ENCODE assay signal across 8 mouse cellular contexts in the genomic region with DNA sequence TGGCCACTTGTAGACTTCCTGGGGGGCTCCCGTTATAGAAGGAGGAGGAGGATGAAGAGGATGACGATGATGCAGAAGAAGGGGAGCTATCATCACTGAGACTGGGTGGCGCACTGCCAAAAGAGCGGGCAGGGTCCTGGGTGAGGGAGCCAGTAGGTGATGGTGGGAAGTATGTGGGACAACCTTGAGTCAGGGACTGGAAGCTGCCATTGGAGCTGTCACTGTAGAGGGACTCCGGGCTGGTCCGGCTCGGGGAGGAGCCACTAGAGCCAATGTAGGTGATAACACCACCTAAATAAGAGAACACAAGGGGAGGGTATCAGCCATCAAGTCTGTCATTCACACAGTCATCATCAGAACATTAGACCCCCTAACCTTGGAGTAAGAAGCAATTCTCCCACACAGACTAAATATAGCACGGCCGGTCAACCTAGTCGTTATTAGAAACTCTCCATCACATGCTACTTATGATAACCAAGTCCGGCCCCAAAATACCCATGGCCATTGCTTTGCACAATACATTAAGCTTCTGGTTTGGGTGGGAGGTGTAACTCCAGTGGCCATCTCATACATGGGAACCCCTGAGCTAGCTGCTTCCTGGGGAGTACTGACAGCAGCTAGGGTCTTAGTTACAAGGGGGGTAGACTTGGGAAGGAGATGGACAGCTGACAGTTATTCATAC. TPM values are rescaled to one million over a fixed set of nuclear protein-coding genes. Genes with fewer than 3 reads are reported as not detected.
A peak's percentile ranks its signal among the peaks of the same experiment; 100 is the strongest.
DNase-seq lines count a peak whose midpoint lies in the region; ATAC-seq lines count a peak whose summit lies in the region.

No protein-coding gene starts in this region.

- no peak overlapping the region for H3K4me3 ChIP-seq in kidney, embryonic 16.5 days (ENCODE audit: low read length)
- H3K4me3 ChIP-seq in brown adipose tissue, adult 24 weeks (ENCODE audit: insufficient read depth, low read depth, low read length): peak overlapping the region; percentile 64
- H3K4me3 ChIP-seq in liver, embryonic 11.5 days (ENCODE audit: low read depth, low read length): no peak overlapping the region
- no peak overlapping the region for H3K4me3 ChIP-seq in forebrain, embryonic 12.5 days (replicated peaks)

- H3K4me1 ChIP-seq in kidney, embryonic 16.5 days (ENCODE audit: insufficient read depth, low read length): peaks cover 68% of the 10 kb centered on the region
- peaks cover 28% of the 10 kb centered on the region for H3K4me1 ChIP-seq in brown adipose tissue, adult 24 weeks (ENCODE audit: control insufficient read depth, insufficient read depth, insufficient read length, low read length)
- H3K4me1 ChIP-seq in liver, embryonic 11.5 days (replicated peaks; ENCODE audit: control insufficient read depth, insufficient read depth, low read length): peaks cover 85% of the 10 kb centered on the region
- H3K4me1 ChIP-seq in forebrain, embryonic 12.5 days: peaks cover 64% of the 10 kb centered on the region

- H3K27me3 ChIP-seq in kidney, embryonic 16.5 days (ENCODE audit: insufficient read depth, low read length): no peaks in the 10 kb centered on the region
- H3K27me3 ChIP-seq in liver, embryonic 11.5 days (replicated peaks; ENCODE audit: control insufficient read depth, insufficient read depth, low read length): no peaks in the 10 kb centered on the region
- H3K27me3 ChIP-seq in forebrain, embryonic 12.5 days: 0 out of 2 replicates have a peak, but pooled peaks cover 3% of the 10 kb centered on the region

- no peak overlapping the region for H3K9ac ChIP-seq in kidney, embryonic 16.5 days (replicated peaks; ENCODE audit: low read length)
- no peak overlapping the region for H3K9ac ChIP-seq in liver, embryonic 11.5 days (ENCODE audit: low read depth, low read length)
- H3K9ac ChIP-seq in forebrain, embryonic 12.5 days: no peak overlapping the region

- no peak overlapping the region for H3K27ac ChIP-seq in kidney, embryonic 16.5 days (ENCODE audit: low read length)
- H3K27ac ChIP-seq in brown adipose tissue, adult 24 weeks (replicated peaks; ENCODE audit: low read depth, low read length): peak overlapping the region; percentile 99
- H3K27ac ChIP-seq in liver, embryonic 11.5 days (ENCODE audit: low read depth, low read length): peak overlapping the region; percentile 53; the same call in 1 of the 2 replicates
- H3K27ac ChIP-seq in forebrain, embryonic 12.5 days: no peak overlapping the region

- intact Hi-C loops in gastrocnemius, postnatal 14 days (cut with DNase I; ENCODE audit: low total_unique reads): no loop called here

- H3K4me2 ChIP-seq in kidney, embryonic 16.5 days (replicated peaks; ENCODE audit: low read depth, low read length): no peak overlapping the region
- no peak overlapping the region for H3K4me2 ChIP-seq in liver, embryonic 11.5 days
- no peak overlapping the region for H3K4me2 ChIP-seq in forebrain, embryonic 12.5 days

- ATAC-seq in kidney, embryonic 16.5 days (ENCODE audit: low FRiP score, low TSS enrichment): no peak
- ATAC-seq in liver, embryonic 11.5 days (replicated peaks; ENCODE audit: low FRiP score): no peak
- ATAC-seq in forebrain, embryonic 12.5 days (ENCODE audit: low FRiP score): no peak

- H3K36me3 ChIP-seq in kidney, embryonic 16.5 days (ENCODE audit: insufficient read depth, low read length): peaks cover 14% of the 10 kb centered on the region
- H3K36me3 ChIP-seq in liver, embryonic 11.5 days (ENCODE audit: control insufficient read depth, insufficient read depth, low read length): peaks cover 6% of the 10 kb centered on the region; the same call in 1 of the 2 replicates
- peaks cover 30% of the 10 kb centered on the region for H3K36me3 ChIP-seq in forebrain, embryonic 12.5 days (replicated peaks)

- no peaks in the 10 kb centered on the region for H3K9me3 ChIP-seq in kidney, embryonic 16.5 days (ENCODE audit: low read length)
- no peaks in the 10 kb centered on the region for H3K9me3 ChIP-seq in liver, embryonic 11.5 days (ENCODE audit: control insufficient read depth, low read length)
- no peaks in the 10 kb centered on the region for H3K9me3 ChIP-seq in forebrain, embryonic 12.5 days

- peak; percentile 60 for DNase-seq in kidney, postnatal 10 days
- DNase-seq in gastrocnemius, postnatal 14 days: peak; percentile 53
- DNase-seq in liver, embryonic 11.5 days (ENCODE audit: low spot score): no peak
- no peak for DNase-seq in spleen, postnatal 10 days (ENCODE audit: low spot score in 2 of 2)
- no peak for DNase-seq in kidney, postnatal 25 days

- WGBS in kidney, embryonic 16.5 days: 87% methylated on average over 11 of the region's 11 CpGs
- WGBS in liver, embryonic 11.5 days: 85% methylated on average over 11 of the region's 11 CpGs
- WGBS in forebrain, embryonic 12.5 days: 94% methylated on average over 11 of the region's 11 CpGs

RNA-seq across cellular contexts. Expression of gene Nr1d1, which starts 3.1 kb away (rescaled TPM):
- 2.2 and 2.4 TPM in 2 replicates for polyA plus RNA-seq in kidney, embryonic 16.5 days (2015; fragmentation: Nextera tagmentation; extraction: Ambion mirVana)
- polyA plus RNA-seq in brown adipose tissue, adult 24 weeks (2012; ENCODE audit: insufficient read depth, insufficient read length, missing spikeins): 78.3 and 90.9 TPM in 2 replicates
- total RNA-seq in gastrocnemius, postnatal 14 days (2021): 10 to 100 TPM; 27.3 to 64.6 TPM
- polyA plus RNA-seq in liver, embryonic 11.5 days (2014; fragmentation: Nextera tagmentation; extraction: Ambion mirVana): 2.1 and 2.7 TPM in 2 replicates
- 2.1 and 2.2 TPM in 2 replicates for polyA plus RNA-seq in forebrain, embryonic 12.5 days (2016; fragmentation: Nextera tagmentation; extraction: Ambion mirVana)

RNA-seq across cellular contexts. Expression of gene Msl1, which starts 23.3 kb away (rescaled TPM):
- polyA plus RNA-seq in kidney, embryonic 16.5 days (2015; fragmentation: Nextera tagmentation; extraction: Ambion mirVana): 23.7 and 24.2 TPM in 2 replicates
- polyA plus RNA-seq in brown adipose tissue, adult 24 weeks (2012; ENCODE audit: insufficient read depth, insufficient read length, missing spikeins): 36.3 and 40.8 TPM in 2 replicates
- 10 to 100 TPM; 49.0 to 55.3 TPM for total RNA-seq in gastrocnemius, postnatal 14 days (2021)
- 14.8 and 17.7 TPM in 2 replicates for polyA plus RNA-seq in liver, embryonic 11.5 days (2014; fragmentation: Nextera tagmentation; extraction: Ambion mirVana)
- 39.3 and 39.9 TPM in 2 replicates for polyA plus RNA-seq in forebrain, embryonic 12.5 days (2016; fragmentation: Nextera tagmentation; extraction: Ambion mirVana)

RNA-seq across cellular contexts. Expression of gene Thra, which starts 31.5 kb away (rescaled TPM):
- 24.4 and 25.9 TPM in 2 replicates for polyA plus RNA-seq in kidney, embryonic 16.5 days (2015; fragmentation: Nextera tagmentation; extraction: Ambion mirVana)
- 64.4 and 82.3 TPM in 2 replicates for polyA plus RNA-seq in brown adipose tissue, adult 24 weeks (2012; ENCODE audit: insufficient read depth, insufficient read length, missing spikeins)
- total RNA-seq in gastrocnemius, postnatal 14 days (2021): 100 to 1,000 TPM in 1 of 2 experiments, 10 to 100 TPM in 1; 91.8 to 106 TPM
- polyA plus RNA-seq in liver, embryonic 11.5 days (2014; fragmentation: Nextera tagmentation; extraction: Ambion mirVana): 26.6 and 31.6 TPM in 2 replicates
- 53.4 and 59.8 TPM in 2 replicates for polyA plus RNA-seq in forebrain, embryonic 12.5 days (2016; fragmentation: Nextera tagmentation; extraction: Ambion mirVana)

RNA-seq across cellular contexts. Expression of gene Casc3, which starts 32.7 kb away (rescaled TPM):
- 36.2 and 41.0 TPM in 2 replicates for polyA plus RNA-seq in kidney, embryonic 16.5 days (2015; fragmentation: Nextera tagmentation; extraction: Ambion mirVana)
- 9.2 and 16.9 TPM in 2 replicates for polyA plus RNA-seq in brown adipose tissue, adult 24 weeks (2012; ENCODE audit: insufficient read depth, insufficient read length, missing spikeins)
- 10 to 100 TPM; 20.1 to 21.5 TPM for total RNA-seq in gastrocnemius, postnatal 14 days (2021)
- polyA plus RNA-seq in liver, embryonic 11.5 days (2014; fragmentation: Nextera tagmentation; extraction: Ambion mirVana): 34.8 and 35.6 TPM in 2 replicates
- 63.2 and 67.4 TPM in 2 replicates for polyA plus RNA-seq in forebrain, embryonic 12.5 days (2016; fragmentation: Nextera tagmentation; extraction: Ambion mirVana)

RNA-seq across cellular contexts. Expression of gene Med24, which starts 42.8 kb away (rescaled TPM):
- polyA plus RNA-seq in kidney, embryonic 16.5 days (2015; fragmentation: Nextera tagmentation; extraction: Ambion mirVana): 71.4 and 73.9 TPM in 2 replicates
- polyA plus RNA-seq in brown adipose tissue, adult 24 weeks (2012; ENCODE audit: insufficient read depth, insufficient read length, missing spikeins): 18.4 and 24.7 TPM in 2 replicates
- total RNA-seq in gastrocnemius, postnatal 14 days (2021): 10 to 100 TPM; 40.3 to 42.0 TPM
- 61.9 and 63.6 TPM in 2 replicates for polyA plus RNA-seq in liver, embryonic 11.5 days (2014; fragmentation: Nextera tagmentation; extraction: Ambion mirVana)
- 88.1 and 95.0 TPM in 2 replicates for polyA plus RNA-seq in forebrain, embryonic 12.5 days (2016; fragmentation: Nextera tagmentation; extraction: Ambion mirVana)

Comparison
In these comparisons a context has a peak if more than half of its experiments do, and no peak if none do; other contexts are left out.
1. DNase-seq: peak in kidney, postnatal 10 days (single experiment) and gastrocnemius, postnatal 14 days (single experiment); none in liver, embryonic 11.5 days (single experiment), spleen, postnatal 10 days (0 of 2) and kidney, postnatal 25 days (0 of 2).
2. H3K27ac ChIP-seq: peak in brown adipose tissue, adult 24 weeks (single experiment) and liver, embryonic 11.5 days (single experiment); none in kidney, embryonic 16.5 days (single experiment) and forebrain, embryonic 12.5 days (single experiment).
3. RNA of gene Nr1d1, which starts 3.1 kb away (polyA plus RNA-seq): 78.3 to 90.9 TPM in brown adipose tissue, adult 24 weeks; 2.1 to 2.7 TPM in liver, embryonic 11.5 days, 2.2 to 2.4 TPM in kidney, embryonic 16.5 days and 2.1 to 2.2 TPM in forebrain, embryonic 12.5 days; every median in the first group is over 10 times any median in the second.